Mouse (Mus musculus) 3T3-L1 (cell line): ENCODE results near the gene Olfr1366.
"Not testable (repeated sequence)": the region's sequence is repeated elsewhere in the genome, so short reads cannot be mapped to it uniquely, and the experiment has no call there.

Experiments
- DNase-seq: peaks from one replicate; pipeline ENCODE4 v3.0.0-alpha.2; 2015; ENCODE audit warnings: low read depth, low spot score

Olfr1366 gene

DNA sequence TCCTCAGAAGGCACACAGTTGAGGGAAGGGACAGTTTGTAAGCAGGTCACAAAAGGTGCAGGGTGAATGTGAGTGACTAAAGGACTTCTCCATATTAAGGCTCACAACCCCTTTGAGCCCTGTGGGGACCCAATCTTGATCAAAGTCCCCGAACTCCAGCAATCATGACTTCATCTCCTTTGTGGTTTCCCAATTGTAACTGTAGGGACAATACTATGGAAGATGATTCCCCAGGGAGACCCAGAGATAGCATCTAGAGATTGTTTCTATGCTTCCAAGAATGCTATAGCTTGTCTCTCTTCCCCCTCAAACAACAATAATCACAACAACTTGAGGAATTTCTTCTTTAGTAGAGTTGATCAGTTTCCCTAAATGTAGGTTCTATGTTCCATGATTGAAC lies at the start of gene Olfr1366:
Gene Olfr1366 (minus strand): TSS at position 101 of the 400 bp plus-strand sequence.
- no peak for DNase-seq

GRCm38 (mm10) chr13:21591618-21592017 lies 49.0 kb upstream of the Olfr1366 start:
- no peak for DNase-seq

DNA sequence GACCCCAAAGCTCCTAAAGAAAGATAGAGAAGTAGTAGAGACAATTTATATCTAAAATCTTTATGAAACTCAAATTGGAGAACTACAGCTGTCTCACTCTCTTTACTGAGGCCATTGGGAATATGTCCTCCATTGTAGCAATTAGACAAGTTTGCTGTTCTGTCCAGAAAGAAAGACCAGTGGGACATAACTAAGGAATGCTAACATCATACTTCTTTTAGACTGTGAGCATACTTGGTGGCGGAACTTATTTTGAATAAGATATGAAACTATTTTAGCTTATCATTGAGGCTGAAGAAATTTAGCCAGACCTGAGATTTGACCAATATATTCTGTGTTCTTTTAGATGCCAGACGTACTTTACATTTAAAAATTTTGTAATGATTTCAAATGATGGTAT lies 39.1 kb upstream of the Olfr1366 start, which contains the start of gene Olfr1364:
Gene Olfr1364 (minus strand): TSS at position 101 of the 400 bp plus-strand sequence.
- DNase-seq: no peak

DNA sequence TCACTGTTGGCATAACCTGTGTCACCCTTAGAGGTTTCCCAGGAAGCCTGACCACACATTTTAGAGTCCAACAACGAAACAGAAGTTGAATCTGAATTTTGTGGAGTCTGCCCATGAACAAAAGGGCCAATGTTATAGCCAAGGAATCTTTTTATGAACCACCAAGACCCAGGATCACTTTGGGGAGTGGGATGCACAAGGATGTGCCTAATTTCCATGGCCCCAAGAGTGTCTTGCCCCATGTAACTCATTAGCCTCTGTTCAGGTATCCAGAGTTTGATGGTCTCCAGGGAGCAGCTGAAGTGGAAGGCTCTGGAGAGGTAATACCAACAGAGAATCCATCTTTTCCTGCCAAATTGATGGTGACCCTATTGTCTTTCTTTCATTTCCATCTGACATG lies 17.2 kb upstream of the Olfr1366 start, which contains the start of gene Olfr1535:
Gene Olfr1535 (minus strand): TSS at position 101 of the 400 bp plus-strand sequence.
- no peak for DNase-seq

- no peak for DNase-seq
These were observed 8.0 kb upstream of the Olfr1366 start for GRCm38 (mm10) chr13:21550416-21551110.

DNA sequence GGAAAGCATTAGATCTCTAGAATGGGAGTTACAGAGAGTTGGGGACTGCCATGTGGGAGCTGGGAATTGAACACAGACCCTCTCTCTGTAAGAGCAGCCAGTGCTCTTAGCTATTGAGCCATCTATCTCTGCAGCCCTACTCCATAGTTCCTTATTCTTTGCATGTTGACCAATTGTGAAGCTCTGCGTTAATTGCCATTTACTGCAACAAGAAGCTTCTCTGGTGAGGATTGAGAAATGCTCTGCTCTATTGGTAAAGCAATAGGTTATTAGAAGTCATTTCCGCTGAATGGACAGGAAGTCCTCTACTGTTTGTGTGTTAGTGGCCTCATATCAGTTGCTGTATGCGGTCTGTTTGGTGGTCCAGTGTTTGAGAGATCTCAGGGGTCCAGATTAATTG lies 6.9 kb upstream of the Olfr1366 start:
- no peak for DNase-seq

DNA sequence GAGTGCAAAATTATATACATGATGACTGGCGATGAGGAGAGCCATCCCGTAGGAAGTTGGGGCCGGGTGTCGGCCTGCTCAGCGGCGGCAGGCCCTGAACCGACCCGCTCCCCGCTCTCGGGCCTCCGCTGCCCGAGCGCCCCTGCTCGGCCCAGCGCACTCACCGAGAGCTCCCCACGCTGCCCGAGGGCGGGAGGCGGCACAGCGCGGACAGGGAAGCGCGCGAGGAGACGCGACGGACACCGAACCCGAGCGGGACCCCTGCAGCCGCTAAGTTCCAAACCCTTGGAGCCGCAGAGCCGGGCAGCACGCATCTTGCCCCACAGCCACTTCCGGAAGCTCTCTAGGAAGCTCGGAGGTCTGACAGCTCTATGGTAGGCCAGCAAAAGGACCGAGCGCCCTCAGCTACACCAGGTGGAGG lies 11.8 kb downstream of the Olfr1366 start, which contains the start of gene Zkscan8:
Gene Zkscan8 (minus strand): TSS at position 340 of the 421 bp plus-strand sequence.
- DNase-seq: peak; percentile 86

DNA sequence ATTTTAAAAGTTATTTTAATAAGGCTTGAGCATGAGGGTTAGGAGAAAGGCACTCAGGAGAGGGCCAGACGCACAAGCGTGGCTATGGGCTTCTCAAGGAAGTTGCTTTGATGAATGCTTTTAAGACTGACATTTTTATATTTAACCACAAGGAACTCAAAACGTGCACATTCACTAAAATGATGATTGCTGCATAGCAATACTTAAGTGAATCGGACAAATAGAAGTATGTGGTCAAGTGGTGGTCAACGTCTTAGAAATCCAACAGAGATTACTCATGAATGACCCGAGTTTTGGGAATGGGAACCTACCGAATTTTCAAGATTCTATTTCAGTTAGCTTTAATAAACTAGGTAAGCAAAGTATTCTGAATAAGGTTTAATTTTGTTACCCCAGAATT lies 12.5 kb downstream of the Olfr1366 start:
- peak; percentile 39 for DNase-seq

- peak; percentile 92 for DNase-seq
These were observed 36.4 kb downstream of the Olfr1366 start for GRCm38 (mm10) chr13:21506221-21506649.

GRCm38 (mm10) chr13:21502296-21502695 lies 40.3 kb downstream of the Olfr1366 start:
- no peak for DNase-seq

DNA sequence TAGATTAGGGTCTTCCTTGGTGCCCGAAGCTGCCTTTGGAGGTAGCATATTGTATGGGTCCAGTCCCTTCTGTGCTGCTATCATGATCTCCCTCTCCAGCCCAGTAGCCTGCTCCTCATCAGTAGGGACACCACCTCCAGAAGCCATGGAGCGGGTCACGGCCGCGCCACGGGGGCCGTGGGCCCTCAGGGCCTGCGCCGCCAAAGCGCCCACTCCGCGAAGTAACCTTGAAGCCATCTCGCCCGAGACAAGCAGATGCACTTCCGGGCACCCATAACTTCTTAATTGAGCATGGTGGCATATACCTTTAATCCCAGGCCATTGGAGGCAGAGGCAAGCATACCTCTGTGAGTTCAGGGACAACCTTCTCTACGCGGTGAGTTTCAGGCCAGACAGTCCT lies 41.4 kb downstream of the Olfr1366 start, which contains the start of gene Gm11273:
Gene Gm11273 (minus strand): TSS at position 237 of the 400 bp plus-strand sequence.
- DNase-seq: not testable (repeated sequence)

DNA sequence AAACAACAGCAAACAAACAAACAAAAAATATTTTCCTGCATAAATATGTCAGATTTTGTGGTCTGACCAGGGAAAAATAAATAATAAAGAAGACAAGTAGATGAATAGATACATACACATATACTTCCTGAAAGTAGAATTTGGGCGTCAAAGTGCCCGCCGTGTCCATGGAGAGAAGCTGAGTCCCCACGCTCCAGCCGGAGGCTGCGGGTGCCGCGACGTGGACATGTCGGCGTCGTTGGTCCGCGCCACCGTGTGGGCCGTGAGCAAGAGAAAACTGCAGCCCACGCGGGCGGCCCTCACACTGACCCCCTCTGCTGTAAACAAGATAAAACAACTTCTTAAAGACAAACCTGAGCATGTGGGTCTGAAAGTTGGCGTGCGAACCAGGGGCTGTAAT lies 47.5 kb downstream of the Olfr1366 start, which contains the start of gene AK157302:
Gene AK157302 (plus strand): TSS at position 144 of the 400 bp plus-strand sequence.
- DNase-seq: no peak

DNA sequence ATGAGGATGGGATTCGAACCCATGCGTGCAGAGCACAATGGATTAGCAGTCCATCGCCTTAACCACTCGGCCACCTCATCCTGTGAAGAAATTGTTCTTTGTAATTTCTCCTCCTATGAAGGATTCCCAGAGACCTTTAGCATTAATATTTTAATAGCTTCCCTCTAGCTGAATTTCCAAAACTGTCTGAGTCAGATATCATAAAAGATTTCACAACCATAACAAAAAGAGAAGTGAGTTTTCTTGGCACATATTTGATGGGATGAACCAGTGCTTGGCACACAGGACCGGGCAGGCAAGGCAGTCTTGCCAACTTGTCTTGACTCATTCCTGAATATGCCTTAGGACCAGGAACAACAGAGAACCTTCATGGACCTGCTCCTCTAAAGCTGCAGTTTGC lies 49.8 kb downstream of the Olfr1366 start:
- peak; percentile 62 for DNase-seq

DNA sequence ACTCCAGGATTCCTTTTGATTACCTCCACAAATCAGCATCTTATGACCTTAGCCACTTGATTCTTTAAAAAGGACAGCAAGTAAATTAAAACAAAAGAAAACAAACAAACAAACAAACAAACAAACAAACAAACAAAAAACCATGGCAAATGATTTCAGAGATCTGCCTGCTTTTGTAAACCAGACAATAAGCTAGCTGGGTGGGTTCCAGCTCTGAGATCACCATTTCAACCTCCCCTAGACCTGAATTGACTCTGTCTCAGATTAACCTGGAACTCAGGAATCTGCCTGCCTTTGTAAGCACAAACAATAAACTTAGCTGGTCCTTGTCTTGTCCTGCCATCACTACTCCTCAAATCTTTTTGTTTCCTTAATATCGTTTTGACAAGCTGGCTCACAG lies 55.7 kb downstream of the Olfr1366 start:
- no peak for DNase-seq
